Mouse (Mus musculus): ENCODE measurements at regions not wholly inside any gene's neighbourhood (a gene's known extent, or its start where the extent isn't known, plus 50 kb on each side); places are given as distances from the start of the nearest gene placed in this dataset.

DNA sequence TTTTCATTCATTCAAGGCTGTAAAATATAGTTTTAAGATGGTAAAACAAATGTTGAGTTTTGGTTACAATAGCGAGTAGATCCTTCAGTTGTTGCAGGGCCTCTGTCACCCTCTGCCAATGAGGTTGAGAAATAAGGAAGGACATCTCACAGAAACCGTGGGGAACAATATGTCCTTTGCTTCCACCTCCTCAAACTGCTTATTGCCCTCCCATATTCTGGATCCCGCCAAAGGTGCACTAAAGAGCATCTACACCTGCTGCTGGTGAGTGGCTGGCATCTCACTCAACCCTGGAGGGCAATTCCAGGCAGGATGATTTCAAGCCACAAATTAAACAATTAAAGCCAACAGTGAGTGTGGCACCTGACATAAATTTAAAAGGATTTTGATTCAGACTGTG lies 53.4 kb downstream of the Prr30 start:
- DNase-seq (ENCODE audit: low spot score in 2 of 2) = no peak

DNA sequence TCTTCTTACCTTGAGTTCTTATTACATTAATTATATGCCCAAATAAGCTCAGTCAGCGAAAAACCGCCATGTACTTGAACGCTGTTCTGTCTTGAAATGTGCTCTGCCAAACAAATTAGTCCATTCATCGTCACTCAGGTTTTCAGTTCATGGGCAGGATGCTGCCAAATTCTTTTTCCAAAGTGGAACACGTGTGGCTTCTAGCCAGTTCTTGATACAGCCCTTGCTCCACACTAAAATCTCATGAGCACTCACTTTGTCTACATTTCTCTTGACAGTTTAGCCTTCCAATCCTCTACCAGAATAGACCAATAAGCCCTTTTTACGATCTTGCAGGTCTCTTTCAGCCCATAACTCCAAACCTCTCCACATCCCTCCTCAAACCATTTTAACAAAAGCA lies 62.7 kb downstream of the Prr30 start:
- DNase-seq (ENCODE audit: low spot score in 2 of 2) = peak in 1 of 2 experiments; percentile 6
